Mouse (Mus musculus) limb, embryonic 10.5 days (tissue): ENCODE results near the gene Eef1akmt2. TPM values are rescaled to one million over a fixed set of nuclear protein-coding genes. Genes with fewer than 3 reads are reported as not detected.

Experiments
- DNase-seq: peaks from one replicate; pipeline ENCODE4 v3.0.0-alpha.2; 2017; ENCODE audit warnings: low spot score
- H3K27ac ChIP-seq: fragments of 300-500 bp; sonication (generic); 2 replicates; pipeline ENCODE4 v1.5.1; 2016; ENCODE audit warnings: mild to moderate bottlenecking
- H3K27me3 ChIP-seq: fragments of 300-500 bp; sonication (generic); 2 replicates; pipeline ENCODE4 v1.6.1; 2016; ENCODE audit warnings: low read depth, mild to moderate bottlenecking; ENCODE audit not compliant: poor library complexity, severe bottlenecking
- H3K36me3 ChIP-seq: fragments of 300-500 bp; sonication (generic); 2 replicates; pipeline ENCODE4 v1.6.1; 2016; ENCODE audit warnings: mild to moderate bottlenecking, moderate library complexity
- H3K4me1 ChIP-seq: fragments of 300-500 bp; sonication (generic); 2 replicates; pipeline ENCODE4 v1.6.1; 2016
- H3K4me3 ChIP-seq: fragments of 300-500 bp; sonication (generic); 2 replicates; pipeline ENCODE4 v1.5.1; 2016; ENCODE audit warnings: mild to moderate bottlenecking, moderate library complexity
- H3K9me3 ChIP-seq: fragments of 300-500 bp; sonication (generic); replicated peaks from 2 replicates; pipeline ENCODE4 v1.6.1; 2016; ENCODE audit warnings: mild to moderate bottlenecking
- WGBS: fragments of 180-500 bp; shearing (Covaris S2); methylation state at CpG from one replicate; pipeline ENCODE4 v1.1.7; 2016; 5-methylcytosine and 5-hydroxymethylcytosine counted together
- polyA plus RNA-seq: library from polyadenylated mRNA; unstranded; fragments of >200 nt; fragmentation: Nextera tagmentation; extraction: Ambion mirVana; gene quantifications from 2 replicates; pipeline ENCODE4 v1.2.1, GENCODE M21; 2016

The Eef1akmt2 gene
- polyA plus RNA-seq, 1 experiment from 2014 or later: 74.6 TPM

DNA sequence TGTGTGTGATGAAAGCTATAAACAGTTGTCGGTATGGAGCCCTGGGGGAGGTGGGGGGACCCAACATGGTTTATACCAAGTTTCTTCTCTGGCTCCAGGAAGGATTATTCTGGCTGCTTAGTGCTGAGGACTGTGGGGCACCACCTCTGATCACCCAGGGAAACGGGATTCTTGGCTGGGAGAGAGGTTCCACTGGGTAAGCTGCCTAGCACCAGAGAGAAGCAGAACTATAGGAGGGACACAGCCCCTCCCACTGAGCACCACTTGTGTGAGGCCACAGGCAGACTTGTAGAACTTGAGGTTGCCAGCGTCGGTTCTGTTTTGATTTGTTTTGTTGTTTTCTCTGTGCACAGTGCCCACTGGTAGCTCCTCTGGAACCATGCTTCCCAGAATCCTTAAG, 1.5 kb upstream of the Eef1akmt2 start:
- Histone ChIP-seq H3K9me3 (no peaks in the 10 kb centered on the region), H3K27me3 (no peaks in the 10 kb centered on the region), H3K27ac (peak overlapping the region; percentile 99), H3K4me1 (peaks cover 25% of the 10 kb centered on the region), H3K36me3 (peaks cover 18% of the 10 kb centered on the region), H3K4me3 (no peak overlapping the region)
- WGBS: 63% methylated on average over 4 of the region's 4 CpGs
- no peak for DNase-seq

- 64% methylated on average over 6 of the region's 6 CpGs for WGBS
- H3K9me3 ChIP-seq: no peaks in the 10 kb centered on the region
- no peak for DNase-seq
- peak overlapping the region; percentile 99 for H3K27ac ChIP-seq
- peaks cover 25% of the 10 kb centered on the region for H3K4me1 ChIP-seq
- no peaks in the 10 kb centered on the region for H3K27me3 ChIP-seq
- peaks cover 24% of the 10 kb centered on the region for H3K36me3 ChIP-seq
- no peak overlapping the region for H3K4me3 ChIP-seq
Measured at GRCm38 (mm10) chr7:132853361-132853760, 888 bp upstream of the Eef1akmt2 start.

- Histone ChIP-seq H3K4me3 (no peak overlapping the region), H3K27me3 (no peaks in the 10 kb centered on the region), H3K27ac (no peak overlapping the region), H3K9me3 (no peaks in the 10 kb centered on the region), H3K4me1 (no peaks in the 10 kb centered on the region), H3K36me3 (peaks cover 73% of the 10 kb centered on the region)
- WGBS: 91% methylated on average over 3 of the region's 3 CpGs
- no peak for DNase-seq
Measured at GRCm38 (mm10) chr7:132843152-132843551, 9.3 kb downstream of the Eef1akmt2 start.

DNA sequence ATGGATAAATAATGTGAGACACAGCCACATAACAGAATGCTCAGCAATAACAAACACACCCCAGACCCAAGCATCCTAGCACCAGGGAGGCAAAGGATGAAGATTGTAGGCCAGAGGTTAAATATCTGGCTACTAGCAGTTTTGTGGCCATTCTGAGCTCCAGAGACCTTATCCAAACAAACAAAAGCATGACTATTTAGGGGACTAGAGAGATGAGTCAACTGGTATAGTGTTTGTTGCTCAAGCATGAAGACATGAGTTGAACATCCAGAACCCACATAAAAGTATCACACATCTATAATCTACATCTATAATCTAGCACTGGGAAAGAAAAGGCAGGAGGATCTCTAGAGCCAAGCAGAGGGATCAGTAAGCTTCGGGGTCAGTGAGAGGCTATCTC, 10.0 kb downstream of the Eef1akmt2 start:
- Histone ChIP-seq H3K4me3 (no peak overlapping the region), H3K9me3 (no peaks in the 10 kb centered on the region), H3K27ac (no peak overlapping the region), H3K27me3 (no peaks in the 10 kb centered on the region), H3K36me3 (peaks cover 68% of the 10 kb centered on the region), H3K4me1 (no peaks in the 10 kb centered on the region)
- no peak for DNase-seq
- WGBS: 94% methylated on average over 1 of the region's 1 CpGs

GRCm38 (mm10) chr7:132841287-132841686, 11.2 kb downstream of the Eef1akmt2 start:
- Histone ChIP-seq H3K4me3 (no peak overlapping the region), H3K9me3 (no peaks in the 10 kb centered on the region), H3K27ac (no peak overlapping the region), H3K27me3 (no peaks in the 10 kb centered on the region), H3K4me1 (no peaks in the 10 kb centered on the region), H3K36me3 (peaks cover 63% of the 10 kb centered on the region)
- WGBS: 82% methylated on average over 5 of the region's 5 CpGs
- no peak for DNase-seq

DNA sequence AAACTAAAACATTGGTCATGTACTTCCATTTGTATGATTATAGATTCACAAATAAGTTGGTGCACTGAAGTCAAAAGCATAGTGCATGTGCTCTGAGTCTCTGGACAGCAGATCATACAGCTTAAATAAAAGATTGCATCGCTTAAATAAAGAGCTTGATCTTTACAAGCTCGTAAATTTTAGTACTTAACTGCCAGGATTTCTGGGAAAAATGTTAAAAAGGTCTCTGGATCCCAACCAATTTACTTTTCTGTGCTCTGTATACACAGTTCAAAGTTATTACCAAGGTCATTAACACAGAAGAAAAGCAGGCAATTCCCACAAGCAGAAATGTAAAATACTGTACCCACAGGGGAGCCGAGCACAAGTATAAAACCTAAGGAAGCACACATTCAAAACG, 21.5 kb downstream of the Eef1akmt2 start:
- no peak overlapping the region for H3K4me3 ChIP-seq
- WGBS: 49% methylated on average over 4 of the region's 4 CpGs
- DNase-seq: no peak
- no peaks in the 10 kb centered on the region for H3K27me3 ChIP-seq
- H3K36me3 ChIP-seq: peaks cover 55% of the 10 kb centered on the region
- peaks cover 34% of the 10 kb centered on the region for H3K4me1 ChIP-seq
- no peak overlapping the region for H3K27ac ChIP-seq
- no peaks in the 10 kb centered on the region for H3K9me3 ChIP-seq

GRCm38 (mm10) chr7:132824346-132825022, 28.0 kb downstream of the Eef1akmt2 start:
- 6% methylated on average over 1 of the region's 1 CpGs for WGBS
- no peak overlapping the region for H3K27ac ChIP-seq
- no peak for DNase-seq
- 0 out of 2 replicates have a peak, but pooled peaks cover 5% of the 10 kb centered on the region for H3K4me1 ChIP-seq
- H3K27me3 ChIP-seq: no peaks in the 10 kb centered on the region
- H3K36me3 ChIP-seq: peaks cover 46% of the 10 kb centered on the region
- no peak overlapping the region for H3K4me3 ChIP-seq
- no peaks in the 10 kb centered on the region for H3K9me3 ChIP-seq

DNA sequence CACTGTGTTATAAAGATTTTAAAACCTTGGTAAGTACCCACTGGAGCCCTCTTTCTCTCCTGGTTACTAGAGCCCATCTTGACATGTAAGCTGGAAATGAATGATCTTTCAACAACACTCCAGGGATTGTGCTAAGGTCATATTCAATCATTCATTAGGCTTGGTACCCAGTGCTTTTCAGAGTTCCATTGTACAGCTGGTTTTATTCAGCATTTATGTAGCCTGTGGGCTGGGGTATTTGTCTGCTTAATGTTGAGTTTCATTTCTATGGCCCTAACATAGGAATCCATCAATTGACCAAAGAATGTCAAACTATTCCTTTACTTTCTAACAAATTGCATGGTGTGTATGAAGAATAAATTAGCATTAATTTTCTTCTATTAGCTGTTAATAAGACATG, 28.6 kb downstream of the Eef1akmt2 start:
- Histone ChIP-seq H3K4me3 (no peak overlapping the region), H3K27ac (no peak overlapping the region), H3K4me1 (0 out of 2 replicates have a peak, but pooled peaks cover 5% of the 10 kb centered on the region), H3K9me3 (no peaks in the 10 kb centered on the region), H3K27me3 (no peaks in the 10 kb centered on the region), H3K36me3 (peaks cover 46% of the 10 kb centered on the region)
- DNase-seq: no peak

DNA sequence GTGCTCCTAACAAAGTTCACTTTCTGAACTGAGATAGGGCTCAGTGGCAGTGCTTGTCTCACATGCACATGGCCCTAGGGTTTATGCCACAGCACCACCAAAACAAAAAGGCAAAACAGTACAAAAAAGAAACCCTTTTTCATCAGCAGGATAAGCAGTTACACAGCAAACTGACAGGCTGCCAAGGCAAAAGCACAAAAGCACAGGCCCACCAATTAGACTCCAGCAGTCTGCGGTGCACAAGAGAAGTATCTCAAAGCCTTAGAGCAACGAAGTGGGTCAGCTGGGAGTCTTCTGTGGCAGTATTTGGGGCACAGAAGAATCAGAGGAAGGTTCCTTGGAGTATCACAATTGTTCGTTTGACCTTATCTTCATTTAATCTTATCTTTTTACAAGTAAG, 31.8 kb downstream of the Eef1akmt2 start:
- H3K9me3 ChIP-seq: no peaks in the 10 kb centered on the region
- 85% methylated on average over 3 of the region's 3 CpGs for WGBS
- H3K4me3 ChIP-seq: no peak overlapping the region
- H3K36me3 ChIP-seq: peaks cover 20% of the 10 kb centered on the region
- H3K27me3 ChIP-seq: no peaks in the 10 kb centered on the region
- no peak for DNase-seq
- H3K4me1 ChIP-seq: peaks cover 12% of the 10 kb centered on the region
- H3K27ac ChIP-seq: no peak overlapping the region

DNA sequence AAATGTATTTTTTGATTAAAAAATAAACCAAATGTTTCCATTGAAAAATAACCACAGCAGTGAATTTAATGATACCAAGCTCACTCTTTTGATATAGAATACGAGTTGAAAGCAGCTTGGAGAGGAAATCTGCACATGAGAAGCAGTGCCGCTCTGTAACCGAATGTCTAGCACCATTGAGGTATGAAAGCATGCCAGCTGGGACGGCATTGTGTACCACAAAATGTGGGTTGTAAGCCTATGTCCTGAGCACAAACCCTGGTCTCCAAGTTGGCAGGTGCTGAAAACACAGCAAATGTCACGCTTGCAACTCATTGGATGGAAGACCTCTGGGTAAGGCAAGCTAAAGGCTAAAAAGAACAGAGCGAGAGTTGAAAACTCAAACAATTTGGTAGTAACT, 35.4 kb downstream of the Eef1akmt2 start:
- Histone ChIP-seq H3K27ac (no peak overlapping the region), H3K4me3 (no peak overlapping the region), H3K36me3 (peaks cover 6% of the 10 kb centered on the region), H3K4me1 (peaks cover 44% of the 10 kb centered on the region), H3K9me3 (no peaks in the 10 kb centered on the region), H3K27me3 (no peaks in the 10 kb centered on the region)
- no peak for DNase-seq
- 91% methylated on average over 6 of the region's 6 CpGs for WGBS

GRCm38 (mm10) chr7:132816528-132816927, 35.9 kb downstream of the Eef1akmt2 start:
- peaks cover 49% of the 10 kb centered on the region for H3K4me1 ChIP-seq
- no peak for DNase-seq
- no peak overlapping the region for H3K4me3 ChIP-seq
- H3K27ac ChIP-seq: no peak overlapping the region
- 85% methylated on average over 2 of the region's 2 CpGs for WGBS
- H3K27me3 ChIP-seq: no peaks in the 10 kb centered on the region
- peaks cover 6% of the 10 kb centered on the region for H3K36me3 ChIP-seq
- H3K9me3 ChIP-seq: no peaks in the 10 kb centered on the region

DNA sequence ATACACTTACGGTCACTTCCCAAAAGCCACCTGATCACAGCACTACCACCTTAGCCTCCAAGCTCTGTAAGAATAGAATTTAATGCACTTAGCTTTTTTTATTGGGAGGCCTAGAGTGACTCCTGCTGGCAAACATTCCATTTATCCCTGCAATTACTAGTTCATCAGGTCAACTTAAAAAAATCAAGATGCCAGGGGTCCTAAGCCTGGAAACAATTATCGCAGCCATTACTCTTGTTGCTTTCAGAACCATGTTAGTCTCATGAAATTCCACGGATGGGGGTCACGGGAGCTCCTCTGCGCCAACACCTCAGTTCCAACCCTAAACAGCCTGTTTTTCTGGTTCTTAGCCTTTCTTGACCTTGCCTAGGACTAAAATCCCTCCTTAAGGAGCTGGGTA, 37.4 kb downstream of the Eef1akmt2 start:
- H3K27me3 ChIP-seq: no peaks in the 10 kb centered on the region
- 20% methylated on average over 5 of the region's 5 CpGs for WGBS
- peaks cover 63% of the 10 kb centered on the region for H3K4me1 ChIP-seq
- peak; percentile 64 for DNase-seq
- peak overlapping the region; percentile 70 for H3K27ac ChIP-seq
- 0 out of 2 replicates have a peak, but pooled peaks cover under 1% of the 10 kb centered on the region for H3K36me3 ChIP-seq
- H3K4me3 ChIP-seq: peak overlapping the region; percentile 17; the same call in 1 of the 2 replicates
- no peaks in the 10 kb centered on the region for H3K9me3 ChIP-seq

GRCm38 (mm10) chr7:132814089-132814450, 38.4 kb downstream of the Eef1akmt2 start:
- 1% methylated on average over 7 of the region's 7 CpGs for WGBS
- H3K36me3 ChIP-seq: no peaks in the 10 kb centered on the region
- H3K9me3 ChIP-seq: no peaks in the 10 kb centered on the region
- H3K27me3 ChIP-seq: no peaks in the 10 kb centered on the region
- peak overlapping the region; percentile 97 for H3K27ac ChIP-seq
- no peak for DNase-seq
- H3K4me1 ChIP-seq: peaks cover 73% of the 10 kb centered on the region
- peak overlapping the region; percentile 70 for H3K4me3 ChIP-seq
